Mouse (Mus musculus) myocyte (in vitro differentiated cells): ENCODE results near the gene Rpl14.
A peak's percentile ranks its signal among the peaks of the same experiment; 100 is the strongest.

Experiments
- CEBPB ChIP-seq: IDR thresholded peaks from 2 replicates; pipeline ENCODE4 v1.6.1; 2011; ENCODE audit warnings: mild to moderate bottlenecking, moderate library complexity; ENCODE audit not compliant: poor library complexity, insufficient read depth, severe bottlenecking
- E2F4 ChIP-seq: IDR thresholded peaks from one replicate; pipeline ENCODE4 v1.6.1; 2011; ENCODE audit warnings: mild to moderate bottlenecking, control low read depth, moderate library complexity; ENCODE audit not compliant: insufficient read depth
- MAX ChIP-seq: IDR thresholded peaks from one replicate; pipeline ENCODE4 v1.6.1; 2011; ENCODE audit warnings: low read depth, mild to moderate bottlenecking, control low read depth
- MYOD1 ChIP-seq, 3 experiments: IDR thresholded peaks; one replicate each; pipeline ENCODE4 v1.6.1; 2011; ENCODE audit warnings: control low read depth in 2 of 3, low read depth in 2 of 3, mild to moderate bottlenecking in 2 of 3, moderate library complexity in 1 of 3; ENCODE audit not compliant: insufficient read length in 2 of 3, control insufficient read depth in 1 of 3
- MYOG ChIP-seq, 3 experiments: IDR thresholded peaks; one replicate each; pipeline ENCODE4 v1.6.1; 2011; ENCODE audit warnings: control low read depth in 2 of 3, low read depth in 2 of 3, mild to moderate bottlenecking in 2 of 3; ENCODE audit not compliant: insufficient read length in 2 of 3, control insufficient read depth in 1 of 3, insufficient read depth in 1 of 3
- POLR2A ChIP-seq: IDR thresholded peaks from one replicate; pipeline ENCODE4 v1.6.1; 2011; ENCODE audit warnings: low read depth, mild to moderate bottlenecking, control low read depth, moderate library complexity; ENCODE audit not compliant: insufficient read length
- POLR2AphosphoS2 ChIP-seq: IDR thresholded peaks from one replicate; pipeline ENCODE4 v1.6.1; 2011; ENCODE audit warnings: low read depth, control low read depth; ENCODE audit not compliant: insufficient read length
- SRF ChIP-seq: IDR thresholded peaks from one replicate; pipeline ENCODE4 v1.6.1; 2011; ENCODE audit warnings: low read depth; ENCODE audit not compliant: control insufficient read depth, insufficient read length
- TCF12 ChIP-seq: IDR thresholded peaks from one replicate; pipeline ENCODE4 v1.6.1; 2011; ENCODE audit warnings: mild to moderate bottlenecking, control low read depth; ENCODE audit not compliant: poor library complexity, insufficient read depth, severe bottlenecking

- no peak for TF ChIP-seq POLR2A
- TF ChIP-seq MYOD1 (IDR thresholded peaks at IDR 0.05; ENCODE audit: control insufficient read depth in 1 of 3, insufficient read length in 2 of 3, low read depth in 2 of 3), result peak in 1 of 3 experiments; percentile 37
- TF ChIP-seq MAX, result no peak
- TF ChIP-seq TCF12, result no peak
- no peak for TF ChIP-seq MYOG (IDR thresholded peaks at IDR 0.05; ENCODE audit: control insufficient read depth in 1 of 3, insufficient read depth in 1 of 3, insufficient read length in 2 of 3, low read depth in 2 of 3)
- TF ChIP-seq CEBPB, result no peak
- no peak for TF ChIP-seq SRF
- no peak for TF ChIP-seq POLR2AphosphoS2
- no peak for TF ChIP-seq E2F4
These were observed 545 bp downstream of the Rpl14 start for GRCm38 (mm10) chr9:120571593-120572385.
